Mouse (Mus musculus) lung, postnatal 25 days (tissue): ENCODE measurements around the gene Acat3.
"Not testable (repeated sequence)": the region's sequence is repeated elsewhere in the genome, so short reads cannot be mapped to it uniquely, and the experiment has no call there.

Experiments
- DNase-seq: peaks from one replicate; pipeline ENCODE4 v3.0.0; 2022; ENCODE audit warnings: low spot score

The Acat3 gene

GRCm38 (mm10) chr17:12940151-12940805, at the start of gene Acat3:
Gene Acat3 (minus strand): TSS chr17:12940600.
- no peak for DNase-seq

- DNase-seq, result not testable (repeated sequence)
Measured at GRCm38 (mm10) chr17:12988096-12988495, 47.7 kb upstream of the Acat3 start.

DNA sequence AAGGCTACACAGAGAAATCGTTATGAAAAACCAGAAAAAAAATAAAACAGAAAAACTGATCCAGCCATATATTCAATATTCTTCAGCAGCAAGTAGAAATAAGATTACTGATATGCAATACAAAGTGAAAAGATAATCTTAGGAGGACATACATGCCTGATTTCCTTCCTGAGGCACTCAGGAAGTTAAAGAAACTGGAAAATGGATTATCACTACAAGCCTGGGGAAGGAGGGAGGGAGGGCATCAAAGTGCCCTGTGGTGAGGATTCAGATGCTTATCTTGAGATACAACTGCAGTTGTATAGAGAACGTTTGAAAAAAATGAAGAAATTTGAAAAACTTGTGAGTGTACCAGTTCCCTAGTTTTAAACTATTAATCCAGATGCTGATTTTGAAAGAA, 43.6 kb upstream of the Acat3 start:
- DNase-seq, result no peak

GRCm38 (mm10) chr17:12978546-12978945, 38.1 kb upstream of the Acat3 start:
- DNase-seq, result no peak

DNA sequence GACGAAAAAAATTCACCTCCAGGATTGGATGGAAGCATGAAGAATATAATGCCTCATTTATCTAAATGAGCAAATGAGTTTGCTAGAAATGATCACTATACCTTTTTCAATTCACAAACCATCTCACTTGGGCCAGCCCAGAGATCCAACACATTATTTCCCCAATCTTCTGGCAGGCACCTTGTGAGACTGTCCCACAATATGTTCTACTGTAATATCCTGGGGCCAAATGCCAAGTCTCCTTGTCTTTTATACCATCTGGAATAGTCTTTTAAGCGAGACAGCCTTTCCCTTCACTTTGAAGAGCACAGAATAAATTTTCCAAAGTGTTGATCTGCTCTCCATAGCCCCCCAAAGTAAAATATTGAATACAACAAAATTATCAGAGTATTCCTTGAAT, 33.5 kb upstream of the Acat3 start:
- no peak for DNase-seq

- DNase-seq, result no peak
Measured at GRCm38 (mm10) chr17:12967173-12967572, 26.8 kb upstream of the Acat3 start.

DNA sequence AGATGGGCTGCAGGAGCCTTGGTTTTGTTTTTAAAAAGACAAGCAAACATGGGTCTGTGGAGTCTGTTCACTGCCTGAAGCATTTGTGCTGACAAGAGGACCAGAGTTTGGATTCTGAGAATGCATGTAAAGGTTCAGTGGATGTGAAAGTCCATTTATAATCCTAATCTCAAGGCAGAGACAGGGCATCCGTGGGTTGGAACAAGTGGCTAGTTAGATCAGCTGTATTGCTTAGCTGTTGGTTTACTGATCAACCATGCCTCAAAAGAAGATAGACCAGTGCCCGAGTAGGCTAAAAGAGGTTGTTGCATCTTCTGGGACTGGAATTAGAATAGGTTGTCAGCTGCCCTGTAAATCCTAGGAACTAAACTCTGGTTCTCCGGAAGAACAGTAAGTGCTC, 23.1 kb upstream of the Acat3 start:
- DNase-seq, result no peak

- peak; percentile 95 for DNase-seq
Measured at GRCm38 (mm10) chr17:12960331-12960873, 20.0 kb upstream of the Acat3 start, which contains the start of gene Acat2. Gene Acat2 (minus strand): TSS chr17:12960747.

DNA sequence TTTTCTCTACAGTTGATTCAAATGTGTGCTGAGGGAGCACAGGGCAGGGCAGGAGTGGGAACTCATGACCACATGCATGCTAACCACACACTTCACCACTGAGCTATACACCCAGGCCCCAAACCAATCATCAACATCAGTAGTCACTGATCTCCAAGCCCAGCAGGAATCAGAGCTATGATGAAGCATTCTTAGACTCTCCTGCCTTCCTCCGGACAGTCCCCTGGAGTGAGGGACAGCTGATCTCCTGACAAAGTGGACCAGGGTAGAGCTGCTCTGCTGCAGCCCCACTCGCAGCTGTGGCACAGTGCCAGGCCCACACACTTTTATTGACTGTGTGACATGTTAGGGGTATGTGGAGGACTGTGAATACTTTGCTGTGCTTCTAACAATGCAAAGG, 19.0 kb upstream of the Acat3 start:
- not testable (repeated sequence) for DNase-seq

DNA sequence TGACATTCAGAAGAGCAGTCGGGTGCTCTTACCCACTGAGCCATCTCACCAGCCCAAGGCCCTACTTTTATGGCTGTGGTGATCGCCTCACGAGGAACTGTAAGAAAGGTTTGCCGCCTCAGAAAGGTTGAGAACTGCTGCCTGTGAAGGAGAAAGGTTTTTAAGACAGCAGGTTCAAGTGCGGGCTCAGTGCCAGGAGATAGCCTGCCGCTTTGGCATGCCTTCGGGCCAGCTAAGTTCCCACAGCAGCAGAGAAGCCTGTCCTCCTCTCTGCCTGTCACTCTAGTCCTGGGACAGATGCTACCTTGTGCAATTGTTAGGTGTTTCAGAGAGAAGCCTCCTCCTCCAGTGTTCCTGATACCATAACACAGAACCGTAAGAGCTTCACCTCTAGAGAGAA, 16.3 kb upstream of the Acat3 start:
- DNase-seq, result no peak

DNA sequence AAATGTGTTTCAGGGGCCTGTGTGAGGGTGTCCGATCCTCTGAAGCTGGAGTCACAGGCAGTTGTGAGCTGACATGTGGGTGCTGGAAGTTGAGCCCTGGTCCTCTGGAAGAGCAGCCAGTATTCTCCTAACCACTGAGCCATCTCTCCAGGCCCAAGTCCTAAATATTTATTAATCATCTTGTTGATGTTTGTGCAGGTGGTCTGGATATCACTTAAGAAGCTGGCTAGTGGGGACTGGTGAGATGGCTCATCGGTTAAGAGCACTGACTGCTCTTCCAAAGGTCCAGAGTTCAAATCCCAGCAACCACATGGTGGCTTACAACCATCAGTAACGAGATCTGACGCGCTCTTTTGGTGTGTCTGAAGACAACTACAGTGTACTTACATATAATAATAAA, 9.3 kb upstream of the Acat3 start:
- no peak for DNase-seq

DNA sequence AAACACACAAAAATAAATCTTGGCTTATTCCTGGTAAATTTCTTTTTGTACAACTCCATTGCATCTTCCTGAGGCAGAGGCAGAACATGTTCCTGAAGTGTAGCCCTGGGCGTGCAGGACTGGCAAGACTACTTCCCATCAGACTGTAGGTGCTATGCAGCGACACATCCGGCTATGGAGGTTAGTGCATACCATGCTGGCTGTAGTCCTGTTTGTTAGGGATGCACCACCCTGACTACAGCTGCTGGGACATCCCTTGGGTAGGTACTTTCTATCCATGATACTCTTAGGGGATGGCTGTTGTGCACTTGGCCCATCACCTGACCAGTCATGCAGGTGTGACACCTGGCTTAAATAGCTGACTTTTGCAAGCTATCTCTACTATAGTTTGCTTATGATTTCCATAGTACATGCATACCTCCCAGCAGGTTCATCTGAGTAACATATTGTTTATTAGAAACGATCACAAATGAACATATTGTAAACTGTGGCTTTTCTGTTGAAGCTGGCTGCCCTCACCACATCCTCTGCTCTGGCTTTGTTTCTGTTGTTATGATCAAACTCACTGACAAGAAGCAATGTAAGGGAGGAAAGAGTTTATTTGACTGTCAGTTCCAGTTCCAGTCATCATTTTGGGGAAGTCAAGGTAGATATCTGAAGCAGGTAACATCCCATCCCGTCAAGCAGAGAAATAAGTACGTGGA, 2.2 kb upstream of the Acat3 start:
- DNase-seq, result no peak

- DNase-seq, result no peak
Measured at GRCm38 (mm10) chr17:12941543-12942260, 1.3 kb upstream of the Acat3 start.

- not testable (repeated sequence) for DNase-seq
Measured at GRCm38 (mm10) chr17:12939377-12940148, 837 bp downstream of the Acat3 start.

DNA sequence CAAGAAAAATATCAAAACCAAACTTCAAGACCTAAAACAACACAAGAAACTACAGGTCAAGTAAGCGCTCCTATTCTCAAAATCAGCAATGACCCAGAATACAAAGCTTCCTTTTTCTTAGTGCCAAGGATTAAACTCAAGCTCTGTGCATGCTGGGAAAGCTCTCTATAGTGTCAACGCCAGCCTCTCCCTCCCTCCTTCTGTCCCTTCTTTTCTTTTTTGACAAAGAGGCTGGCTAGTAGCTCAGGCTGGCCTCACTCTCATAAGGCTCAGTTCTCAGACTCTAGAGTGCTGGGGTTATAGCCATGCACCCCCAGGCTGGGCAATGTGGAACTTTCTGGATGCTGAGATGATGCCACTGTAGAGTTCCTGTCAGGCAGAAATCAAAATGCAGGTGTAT, 2.3 kb downstream of the Acat3 start:
- no peak for DNase-seq

DNA sequence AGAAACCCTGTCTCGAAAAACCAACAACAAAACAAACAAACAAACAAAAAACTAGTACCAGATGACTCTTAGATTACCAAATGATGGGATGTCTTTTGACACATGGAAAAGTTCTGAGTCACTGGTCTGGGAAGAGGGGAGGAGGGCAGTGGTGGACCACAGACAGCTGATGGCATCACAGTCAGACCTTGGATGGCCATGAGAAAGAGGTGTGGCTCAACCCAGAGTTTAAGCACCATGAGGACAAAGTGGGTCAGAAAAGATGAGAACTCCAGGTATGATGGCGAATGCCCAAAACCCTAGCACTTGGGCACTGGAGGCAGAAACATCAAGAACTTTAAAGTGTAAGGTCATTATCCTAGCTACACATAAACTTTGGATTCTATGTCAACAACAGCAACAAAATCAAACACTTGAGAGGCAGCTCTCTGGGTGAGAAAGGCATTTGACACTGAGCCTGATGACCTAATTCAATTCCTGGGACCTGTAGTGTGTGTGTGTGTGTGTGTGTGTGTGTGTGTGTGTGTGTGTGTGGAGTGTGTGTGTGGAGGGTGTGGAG, 2.9 kb downstream of the Acat3 start:
- no peak for DNase-seq

DNA sequence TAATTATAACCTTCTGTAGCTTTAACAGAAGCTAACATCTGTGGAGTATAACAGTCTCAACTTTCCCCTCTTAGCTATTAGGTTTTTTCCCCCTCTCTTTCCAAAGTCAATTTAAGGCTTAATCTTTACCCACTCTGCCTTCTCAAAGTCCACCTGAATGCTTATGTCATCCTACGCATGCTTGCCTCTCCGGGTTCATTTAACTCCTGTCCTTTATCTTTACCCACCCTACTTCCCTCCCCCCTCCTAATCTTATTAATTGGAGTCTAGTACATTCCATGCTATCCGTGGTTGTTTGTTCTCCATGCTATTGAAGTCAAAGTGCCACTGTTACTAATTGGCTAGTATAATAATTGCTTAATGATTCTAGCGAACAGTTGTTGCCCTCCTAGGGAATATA, 4.7 kb downstream of the Acat3 start:
- DNase-seq, result no peak

GRCm38 (mm10) chr17:12931576-12931975, 8.8 kb downstream of the Acat3 start:
- not testable (repeated sequence) for DNase-seq

- DNase-seq, result no peak
Measured at GRCm38 (mm10) chr17:12925703-12926180, 14.7 kb downstream of the Acat3 start.

DNA sequence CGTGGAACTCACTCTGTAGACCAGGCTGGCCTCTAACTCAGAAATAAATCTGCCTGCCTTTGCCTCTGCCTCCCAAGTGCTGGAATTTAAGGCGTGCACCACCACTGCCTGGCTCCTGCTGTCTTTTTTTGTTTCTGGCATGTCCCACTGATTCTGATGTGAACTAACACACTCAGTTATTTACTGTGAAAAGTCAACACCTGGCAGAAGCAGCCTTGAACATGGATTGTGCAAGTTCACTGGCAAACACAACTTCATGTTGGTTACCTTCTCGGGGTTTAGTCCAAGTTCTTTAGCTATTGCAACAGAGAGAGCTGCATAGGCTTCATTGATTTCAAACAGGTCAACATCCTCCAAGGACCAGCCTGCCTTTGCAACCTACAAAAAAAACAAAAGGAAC, 15.4 kb downstream of the Acat3 start:
- DNase-seq, result peak; percentile 69

- no peak for DNase-seq
Measured at GRCm38 (mm10) chr17:12921073-12921472, 19.3 kb downstream of the Acat3 start.
